Mouse (Mus musculus) gastrocnemius, adult 2 months (tissue): ENCODE data around the gene Aff1. TPM values are rescaled to one million over a fixed set of nuclear protein-coding genes. Genes with fewer than 3 reads are reported as not detected.
A peak's percentile ranks its signal among the peaks of the same experiment; 100 is the strongest.

Source experiments
- DNase-seq: peaks from one replicate; pipeline ENCODE4 v3.0.0; 2022
- H3K27ac ChIP-seq: fragments of 200-600 bp; 2 replicates; pipeline ENCODE4 v1.8.1; 2022; ENCODE audit warnings: mild to moderate bottlenecking
- H3K4me3 ChIP-seq: fragments of 200-600 bp; 2 replicates; pipeline ENCODE4 v1.8.1; 2022; ENCODE audit warnings: mild to moderate bottlenecking, moderate library complexity
- CTCF ChIP-seq: fragments of 200-600 bp; IDR thresholded peaks from 2 replicates; pipeline ENCODE4 v1.8.1; 2022; ENCODE audit warnings: antibody characterized with exemption, mild to moderate bottlenecking, moderate library complexity
- intact Hi-C: fragments of 180-260 bp; cut with DNase I; formaldehyde crosslinking; loops from one replicate; pipeline ENCODE4 v1.15.1; 2025
- total RNA-seq, 2 experiments: library from RNA; stranded (reverse); gene quantifications; 2 replicates each; pipeline ENCODE4 v1.2.3; 2021

The Aff1 gene
- total RNA-seq, 2 experiments from 2014 or later: 46.7 to 52.8 TPM

- intact Hi-C loops: no loop called here
- Histone ChIP-seq H3K4me3 (peak overlapping the region; percentile 28; the same call in 1 of the 2 replicates), H3K27ac (peak overlapping the region; percentile 79)
- TF ChIP-seq CTCF: no peak
- no peak for DNase-seq
Observed at GRCm38 (mm10) chr5:103697875-103698491, 5.8 kb downstream of the Aff1 start.

- DNase-seq: no peak
- Histone ChIP-seq H3K27ac (peak overlapping the region; percentile 79), H3K4me3 (no peak overlapping the region)
- intact Hi-C loops: no loop called here
- TF ChIP-seq CTCF: no peak
Observed at GRCm38 (mm10) chr5:103698577-103698976, 6.4 kb downstream of the Aff1 start.

GRCm38 (mm10) chr5:103699537-103699936, 7.4 kb downstream of the Aff1 start:
- TF ChIP-seq CTCF: no peak
- intact Hi-C loops: no loop called here
- no peak overlapping the region for H3K4me3 ChIP-seq
- H3K27ac ChIP-seq: peak overlapping the region; percentile 79
- DNase-seq: no peak

GRCm38 (mm10) chr5:103700661-103701060, 8.5 kb downstream of the Aff1 start:
- Histone ChIP-seq H3K4me3 (no peak overlapping the region), H3K27ac (peak overlapping the region; percentile 79; the same call in 1 of the 2 replicates)
- no peak for DNase-seq
- intact Hi-C loops: loop anchor here (5.0 kb wide), 1 partner anchor 37 kb away; no protein-coding TSS in a partner anchor
- no peak for TF ChIP-seq CTCF

- intact Hi-C loops: loop anchor here (5.0 kb wide), 1 partner anchor 36 kb away; no protein-coding TSS in a partner anchor
- H3K27ac ChIP-seq: peak overlapping the region; percentile 38; the same call in 1 of the 2 replicates
- peak; percentile 50 for TF ChIP-seq CTCF
- no peak overlapping the region for H3K4me3 ChIP-seq
- DNase-seq: no peak
Observed at GRCm38 (mm10) chr5:103701466-103701865, 9.3 kb downstream of the Aff1 start.

GRCm38 (mm10) chr5:103702527-103702926, 10.4 kb downstream of the Aff1 start:
- no peak overlapping the region for H3K4me3 ChIP-seq
- intact Hi-C loops: loop anchor here (5.0 kb wide), 1 partner anchor 35 kb away; no protein-coding TSS in a partner anchor
- no peak for TF ChIP-seq CTCF

GRCm38 (mm10) chr5:103705331-103705730, 13.2 kb downstream of the Aff1 start:
- peak overlapping the region; percentile 75; the same call in 1 of the 2 replicates for H3K27ac ChIP-seq
- intact Hi-C loops: no loop called here
- TF ChIP-seq CTCF: no peak
- DNase-seq: no peak
- H3K4me3 ChIP-seq: no peak overlapping the region

More at GRCm38 (mm10) chr5:103702527-103702926, 10.4 kb downstream of the Aff1 start:
- peak overlapping the region; percentile 75 for H3K27ac ChIP-seq
- DNase-seq: no peak

GRCm38 (mm10) chr5:103705874-103706273, 13.7 kb downstream of the Aff1 start:
- H3K4me3 ChIP-seq: no peak overlapping the region
- intact Hi-C loops: no loop called here
- peak overlapping the region; percentile 75; the same call in 1 of the 2 replicates for H3K27ac ChIP-seq
- no peak for DNase-seq
- TF ChIP-seq CTCF: no peak

GRCm38 (mm10) chr5:103709044-103709443, 16.9 kb downstream of the Aff1 start:
- TF ChIP-seq CTCF: no peak
- intact Hi-C loops: no loop called here
- no peak for DNase-seq

GRCm38 (mm10) chr5:103711886-103712285, 19.7 kb downstream of the Aff1 start:
- DNase-seq: no peak
- intact Hi-C loops: no loop called here
- TF ChIP-seq CTCF: no peak
- Histone ChIP-seq H3K4me3 (no peak overlapping the region), H3K27ac (peak overlapping the region; percentile 16; the same call in 1 of the 2 replicates)

More at GRCm38 (mm10) chr5:103709044-103709443, 16.9 kb downstream of the Aff1 start:
- Histone ChIP-seq H3K27ac (no peak overlapping the region), H3K4me3 (no peak overlapping the region)

- H3K27ac ChIP-seq: no peak overlapping the region
- DNase-seq: no peak
- no peak for TF ChIP-seq CTCF
- no peak overlapping the region for H3K4me3 ChIP-seq
- intact Hi-C loops: no loop called here
Observed at GRCm38 (mm10) chr5:103713422-103713821, 21.2 kb downstream of the Aff1 start.

- DNase-seq: no peak
- Histone ChIP-seq H3K4me3 (no peak overlapping the region), H3K27ac (no peak overlapping the region)
- intact Hi-C loops: no loop called here
- no peak for TF ChIP-seq CTCF
Observed at GRCm38 (mm10) chr5:103714943-103715342, 22.8 kb downstream of the Aff1 start.

- intact Hi-C loops: no loop called here
- TF ChIP-seq CTCF: no peak
- Histone ChIP-seq H3K27ac (no peak overlapping the region), H3K4me3 (no peak overlapping the region)
- no peak for DNase-seq
Observed at GRCm38 (mm10) chr5:103716824-103717342, 24.7 kb downstream of the Aff1 start.
